Mouse (Mus musculus): ENCODE results near the gene Bcl2a1d.
"Not testable (repeated sequence)": the region's sequence is repeated elsewhere in the genome, so short reads cannot be mapped to it uniquely, and the experiment has no call there.

The Bcl2a1d gene

GRCm38 (mm10) chr9:88691307-88691706, 40.4 kb downstream of the Bcl2a1d start:
- not testable (repeated sequence) for DNase-seq (ENCODE audit: low spot score)

- not testable (repeated sequence) for DNase-seq (ENCODE audit: low spot score)
Measured at GRCm38 (mm10) chr9:88689451-88689850, 42.3 kb downstream of the Bcl2a1d start.

GRCm38 (mm10) chr9:88686719-88687118, 45.0 kb downstream of the Bcl2a1d start:
- DNase-seq (ENCODE audit: low spot score) = not testable (repeated sequence)

Data from testis, postnatal 10 days (tissue).